Mouse (Mus musculus) intestine, postnatal 0 days (tissue): ENCODE results near the gene Mast4. TPM values are rescaled to one million over a fixed set of nuclear protein-coding genes. Genes with fewer than 3 reads are reported as not detected.

Source experiments
- ATAC-seq: fragments of 200-750 bp; cut with Nextera tagmentation; 2 replicates; pipeline ENCODE4 v1.8.0; 2017; ENCODE audit warnings: mild to moderate bottlenecking, moderate TSS enrichment, moderate library complexity
- H3K27ac ChIP-seq: fragments of 300-500 bp; sonication (generic); 2 replicates; pipeline ENCODE4 v1.5.1; 2014; ENCODE audit warnings: mild to moderate bottlenecking, low read depth, low read length, moderate library complexity
- H3K27me3 ChIP-seq: fragments of 300-500 bp; sonication (generic); replicated peaks from 2 replicates; pipeline ENCODE4 v1.6.1; 2014; ENCODE audit warnings: low read length, mixed read lengths; ENCODE audit not compliant: control insufficient read depth, insufficient read depth
- H3K36me3 ChIP-seq: fragments of 300-500 bp; sonication (generic); 2 replicates; pipeline ENCODE4 v1.6.1; 2014; ENCODE audit warnings: mild to moderate bottlenecking, moderate library complexity; ENCODE audit not compliant: control insufficient read depth, insufficient read depth
- H3K4me1 ChIP-seq: fragments of 300-500 bp; sonication (generic); replicated peaks from 2 replicates; pipeline ENCODE4 v1.6.1; 2014; ENCODE audit warnings: antibody characterized with exemption, low read length, mixed read lengths; ENCODE audit not compliant: control insufficient read depth, insufficient read depth
- H3K4me2 ChIP-seq: fragments of 300-500 bp; sonication (generic); replicated peaks from 2 replicates; pipeline ENCODE4 v1.6.1; 2014; ENCODE audit warnings: low read depth, mild to moderate bottlenecking, moderate library complexity
- H3K4me3 ChIP-seq: fragments of 300-500 bp; sonication (generic); 2 replicates; pipeline ENCODE4 v1.5.1; 2014; ENCODE audit warnings: low read depth, low read length
- H3K9ac ChIP-seq: fragments of 300-500 bp; sonication (generic); 2 replicates; pipeline ENCODE4 v1.6.1; 2014; ENCODE audit warnings: mild to moderate bottlenecking, low read depth, low read length
- H3K9me3 ChIP-seq: fragments of 300-500 bp; sonication (generic); 2 replicates; pipeline ENCODE4 v1.6.1; 2016; ENCODE audit warnings: mixed run types; ENCODE audit not compliant: control insufficient read depth
- CTCF ChIP-seq: sonication (generic); IDR thresholded peaks from 2 replicates; pipeline ENCODE4 v1.5.1; 2016; ENCODE audit warnings: low read depth, mild to moderate bottlenecking, control low read depth, antibody characterized with exemption, moderate library complexity
- WGBS: fragments of 180-500 bp; shearing (Covaris S2); extraction: QIAGEN DNeasy Blood & Tissue Kit; methylation state at CpG from one replicate; pipeline ENCODE4 v1.1.7; 2014; 5-methylcytosine and 5-hydroxymethylcytosine counted together
- polyA plus RNA-seq: library from polyadenylated mRNA; unstranded; fragments of >200 nt; fragmentation: Nextera tagmentation; extraction: Ambion mirVana; gene quantifications from 2 replicates; pipeline ENCODE4 v1.2.1, GENCODE M21; 2015

The Mast4 gene
- polyA plus RNA-seq, 1 experiment from 2014 or later, result 6.1 TPM

GRCm38 (mm10) chr13:103141304-103141703 is 193.0 kb downstream of the Mast4 start:
- TF ChIP-seq CTCF, result no peak

GRCm38 (mm10) chr13:103140051-103140450 is 194.2 kb downstream of the Mast4 start:
- Histone ChIP-seq H3K4me1 (no peaks in the 10 kb centered on the region), H3K9me3 (no peaks in the 10 kb centered on the region), H3K27me3 (no peaks in the 10 kb centered on the region), H3K4me3 (no peak overlapping the region), H3K9ac (no peak overlapping the region), H3K4me2 (no peak overlapping the region), H3K36me3 (no peaks in the 10 kb centered on the region), H3K27ac (no peak overlapping the region)
- WGBS, result 90% methylated on average over 13 of the region's 13 CpGs
- ATAC-seq, result no peak
- no peak for TF ChIP-seq CTCF

More at GRCm38 (mm10) chr13:103141304-103141703, 193.0 kb downstream of the Mast4 start:
- Histone ChIP-seq H3K9me3 (no peaks in the 10 kb centered on the region), H3K36me3 (no peaks in the 10 kb centered on the region), H3K27me3 (no peaks in the 10 kb centered on the region), H3K4me2 (no peak overlapping the region), H3K4me1 (no peaks in the 10 kb centered on the region), H3K27ac (no peak overlapping the region), H3K4me3 (no peak overlapping the region), H3K9ac (no peak overlapping the region)
- 75% methylated on average over 5 of the region's 5 CpGs for WGBS
- ATAC-seq, result no peak

- Histone ChIP-seq H3K4me3 (no peak overlapping the region), H3K27me3 (no peaks in the 10 kb centered on the region), H3K4me2 (no peak overlapping the region), H3K4me1 (no peaks in the 10 kb centered on the region), H3K27ac (no peak overlapping the region), H3K36me3 (no peaks in the 10 kb centered on the region), H3K9ac (no peak overlapping the region), H3K9me3 (no peaks in the 10 kb centered on the region)
- no peak for TF ChIP-seq CTCF
- ATAC-seq, result no peak
Measured at GRCm38 (mm10) chr13:103138298-103138697, 196.0 kb downstream of the Mast4 start.

- no peaks in the 10 kb centered on the region for H3K9me3 ChIP-seq
- no peak overlapping the region for H3K4me3 ChIP-seq
- H3K36me3 ChIP-seq, result no peaks in the 10 kb centered on the region
- ATAC-seq, result no peak
- H3K4me2 ChIP-seq, result no peak overlapping the region
- no peak for TF ChIP-seq CTCF
- H3K27me3 ChIP-seq, result no peaks in the 10 kb centered on the region
- no peak overlapping the region for H3K9ac ChIP-seq
- no peaks in the 10 kb centered on the region for H3K4me1 ChIP-seq
- no peak overlapping the region for H3K27ac ChIP-seq
- 88% methylated on average over 17 of the region's 17 CpGs for WGBS
Measured at GRCm38 (mm10) chr13:103135224-103135883, 198.9 kb downstream of the Mast4 start.

GRCm38 (mm10) chr13:103131781-103132180 is 202.5 kb downstream of the Mast4 start:
- TF ChIP-seq CTCF, result no peak
- Histone ChIP-seq H3K27me3 (no peaks in the 10 kb centered on the region), H3K4me2 (no peak overlapping the region), H3K4me3 (no peak overlapping the region), H3K9me3 (no peaks in the 10 kb centered on the region), H3K4me1 (no peaks in the 10 kb centered on the region), H3K36me3 (no peaks in the 10 kb centered on the region), H3K27ac (no peak overlapping the region), H3K9ac (no peak overlapping the region)
- 96% methylated on average over 2 of the region's 2 CpGs for WGBS
- no peak for ATAC-seq

- Histone ChIP-seq H3K9me3 (no peaks in the 10 kb centered on the region), H3K4me3 (no peak overlapping the region), H3K36me3 (no peaks in the 10 kb centered on the region), H3K4me1 (no peaks in the 10 kb centered on the region), H3K27me3 (no peaks in the 10 kb centered on the region), H3K27ac (no peak overlapping the region), H3K9ac (no peak overlapping the region), H3K4me2 (no peak overlapping the region)
- WGBS, result 73% methylated on average over 6 of the region's 6 CpGs
- no peak for TF ChIP-seq CTCF
- no peak for ATAC-seq
Measured at GRCm38 (mm10) chr13:103129130-103129797, 205.0 kb downstream of the Mast4 start.
